Mouse (Mus musculus): Measurements from ENCODE around the gene Dbn1. TPM values are rescaled to one million over a fixed set of nuclear protein-coding genes. Genes with fewer than 3 reads are reported as not detected.

The Dbn1 gene
- polyA plus RNA-seq, 1 experiment from 2014 or later: 419 TPM

GRCm38 (mm10) chr13:55505810-55506209 is 17.9 kb upstream of the Dbn1 start:
- WGBS: 97% methylated on average over 9 of the region's 9 CpGs
- H3K4me3 ChIP-seq: no peak overlapping the region
- H3K36me3 ChIP-seq (replicated peaks): peaks cover 100% of the 10 kb centered on the region

GRCm38 (mm10) chr13:55504390-55504789 is 16.5 kb upstream of the Dbn1 start:
- DNase-seq (ENCODE audit: low spot score): no peak
- Histone ChIP-seq H3K9me3 (no peaks in the 10 kb centered on the region), H3K36me3 (replicated peaks) (peaks cover 100% of the 10 kb centered on the region), H3K4me3 (no peak overlapping the region), H3K27ac (replicated peaks) (no peak overlapping the region), H3K4me1 (peaks cover 8% of the 10 kb centered on the region; the same call in 1 of the 2 replicates), H3K27me3 (replicated peaks; ENCODE audit: low read depth, poor library complexity, severe bottlenecking) (no peaks in the 10 kb centered on the region)
- 89% methylated on average over 5 of the region's 5 CpGs for WGBS

More at GRCm38 (mm10) chr13:55505810-55506209, 17.9 kb upstream of the Dbn1 start:
- Histone ChIP-seq H3K4me1 (peaks cover 21% of the 10 kb centered on the region), H3K9me3 (no peaks in the 10 kb centered on the region), H3K27ac (replicated peaks) (no peak overlapping the region), H3K27me3 (replicated peaks; ENCODE audit: low read depth, poor library complexity, severe bottlenecking) (no peaks in the 10 kb centered on the region)
- DNase-seq (ENCODE audit: low spot score): no peak

GRCm38 (mm10) chr13:55502405-55502804 is 14.5 kb upstream of the Dbn1 start:
- Histone ChIP-seq H3K4me3 (no peak overlapping the region), H3K4me1 (0 out of 2 replicates have a peak, but pooled peaks cover 6% of the 10 kb centered on the region), H3K27me3 (replicated peaks; ENCODE audit: low read depth, poor library complexity, severe bottlenecking) (no peaks in the 10 kb centered on the region), H3K36me3 (replicated peaks) (peaks cover 98% of the 10 kb centered on the region), H3K9me3 (no peaks in the 10 kb centered on the region), H3K27ac (replicated peaks) (no peak overlapping the region)
- 92% methylated on average over 8 of the region's 8 CpGs for WGBS
- no peak for DNase-seq (ENCODE audit: low spot score)

GRCm38 (mm10) chr13:55500575-55500974 is 12.7 kb upstream of the Dbn1 start:
- peaks cover 88% of the 10 kb centered on the region for H3K36me3 ChIP-seq (replicated peaks)
- DNase-seq (ENCODE audit: low spot score): no peak
- no peak overlapping the region for H3K4me3 ChIP-seq
- peaks cover 18% of the 10 kb centered on the region for H3K4me1 ChIP-seq
- 80% methylated on average over 10 of the region's 10 CpGs for WGBS
- no peak overlapping the region for H3K27ac ChIP-seq (replicated peaks)
- H3K27me3 ChIP-seq (replicated peaks; ENCODE audit: low read depth, poor library complexity, severe bottlenecking): no peaks in the 10 kb centered on the region
- H3K9me3 ChIP-seq: no peaks in the 10 kb centered on the region

GRCm38 (mm10) chr13:55498906-55499305 is 11.0 kb upstream of the Dbn1 start:
- H3K4me1 ChIP-seq: peaks cover 34% of the 10 kb centered on the region
- H3K9me3 ChIP-seq: no peaks in the 10 kb centered on the region
- H3K27ac ChIP-seq (replicated peaks): no peak overlapping the region
- WGBS: 58% methylated on average over 11 of the region's 11 CpGs
- no peak overlapping the region for H3K4me3 ChIP-seq
- DNase-seq (ENCODE audit: low spot score): no peak
- peaks cover 2% of the 10 kb centered on the region; the same call in 1 of the 2 replicates for H3K27me3 ChIP-seq (replicated peaks; ENCODE audit: low read depth, poor library complexity, severe bottlenecking)
- peaks cover 71% of the 10 kb centered on the region for H3K36me3 ChIP-seq (replicated peaks)

- Histone ChIP-seq H3K27ac (replicated peaks) (no peak overlapping the region), H3K36me3 (replicated peaks) (peaks cover 49% of the 10 kb centered on the region), H3K4me1 (peaks cover 35% of the 10 kb centered on the region), H3K4me3 (no peak overlapping the region), H3K27me3 (replicated peaks; ENCODE audit: low read depth, poor library complexity, severe bottlenecking) (peaks cover 7% of the 10 kb centered on the region; the same call in 1 of the 2 replicates), H3K9me3 (no peaks in the 10 kb centered on the region)
- 89% methylated on average over 6 of the region's 6 CpGs for WGBS
- no peak for DNase-seq (ENCODE audit: low spot score)
Measured at GRCm38 (mm10) chr13:55496661-55497060, 8.8 kb upstream of the Dbn1 start.

- Histone ChIP-seq H3K4me1 (peaks cover 35% of the 10 kb centered on the region), H3K27me3 (replicated peaks; ENCODE audit: low read depth, poor library complexity, severe bottlenecking) (peaks cover 7% of the 10 kb centered on the region; the same call in 1 of the 2 replicates), H3K27ac (replicated peaks) (no peak overlapping the region), H3K36me3 (replicated peaks) (peaks cover 39% of the 10 kb centered on the region), H3K9me3 (no peaks in the 10 kb centered on the region), H3K4me3 (no peak overlapping the region)
- 43% methylated on average over 4 of the region's 4 CpGs for WGBS
- peak; percentile 38 for DNase-seq (ENCODE audit: low spot score)
Measured at GRCm38 (mm10) chr13:55495702-55496101, 7.8 kb upstream of the Dbn1 start.

GRCm38 (mm10) chr13:55494883-55495621 is 7.1 kb upstream of the Dbn1 start:
- Histone ChIP-seq H3K36me3 (replicated peaks) (peaks cover 33% of the 10 kb centered on the region), H3K27ac (replicated peaks) (no peak overlapping the region), H3K4me3 (no peak overlapping the region), H3K27me3 (replicated peaks; ENCODE audit: low read depth, poor library complexity, severe bottlenecking) (peaks cover 7% of the 10 kb centered on the region; the same call in 1 of the 2 replicates), H3K4me1 (peaks cover 35% of the 10 kb centered on the region), H3K9me3 (no peaks in the 10 kb centered on the region)
- DNase-seq (ENCODE audit: low spot score): no peak
- WGBS: 27% methylated on average over 18 of the region's 18 CpGs

- H3K27ac ChIP-seq (replicated peaks): no peak overlapping the region
- H3K27me3 ChIP-seq (replicated peaks; ENCODE audit: low read depth, poor library complexity, severe bottlenecking): peaks cover 7% of the 10 kb centered on the region; the same call in 1 of the 2 replicates
- H3K4me1 ChIP-seq: peaks cover 35% of the 10 kb centered on the region
- WGBS: 33% methylated on average over 2 of the region's 2 CpGs
- no peaks in the 10 kb centered on the region for H3K9me3 ChIP-seq
- no peak for DNase-seq (ENCODE audit: low spot score)
- peaks cover 26% of the 10 kb centered on the region for H3K36me3 ChIP-seq (replicated peaks)
- no peak overlapping the region for H3K4me3 ChIP-seq
Measured at GRCm38 (mm10) chr13:55494257-55494656, 6.3 kb upstream of the Dbn1 start.

- Histone ChIP-seq H3K36me3 (replicated peaks) (peaks cover 36% of the 10 kb centered on the region), H3K9me3 (no peaks in the 10 kb centered on the region), H3K4me3 (peak overlapping the region; percentile 99), H3K27me3 (replicated peaks; ENCODE audit: low read depth, poor library complexity, severe bottlenecking) (no peaks in the 10 kb centered on the region), H3K27ac (replicated peaks) (peak overlapping the region; percentile 100), H3K4me1 (peaks cover 55% of the 10 kb centered on the region)
- WGBS: under 1% methylated on average over 29 of the region's 29 CpGs
- DNase-seq (ENCODE audit: low spot score): peak; percentile 79
Measured at GRCm38 (mm10) chr13:55486916-55487577, 864 bp downstream of the Dbn1 start.

- peak overlapping the region; percentile 99 for H3K4me3 ChIP-seq
- no peaks in the 10 kb centered on the region for H3K27me3 ChIP-seq (replicated peaks; ENCODE audit: low read depth, poor library complexity, severe bottlenecking)
- WGBS: 38% methylated on average over 14 of the region's 14 CpGs
- peak; percentile 39 for DNase-seq (ENCODE audit: low spot score)
- peaks cover 45% of the 10 kb centered on the region for H3K36me3 ChIP-seq (replicated peaks)
- H3K9me3 ChIP-seq: no peaks in the 10 kb centered on the region
- peak overlapping the region; percentile 100 for H3K27ac ChIP-seq (replicated peaks)
- peaks cover 55% of the 10 kb centered on the region for H3K4me1 ChIP-seq
Measured at GRCm38 (mm10) chr13:55486029-55486794, 1.7 kb downstream of the Dbn1 start.

- H3K4me1 ChIP-seq: peaks cover 55% of the 10 kb centered on the region
- H3K4me3 ChIP-seq: peak overlapping the region; percentile 99
- H3K9me3 ChIP-seq: no peaks in the 10 kb centered on the region
- H3K27ac ChIP-seq (replicated peaks): peak overlapping the region; percentile 100
- H3K27me3 ChIP-seq (replicated peaks; ENCODE audit: low read depth, poor library complexity, severe bottlenecking): no peaks in the 10 kb centered on the region
- WGBS: 22% methylated on average over 7 of the region's 7 CpGs
- H3K36me3 ChIP-seq (replicated peaks): peaks cover 61% of the 10 kb centered on the region
- DNase-seq (ENCODE audit: low spot score): peak; percentile 39
Measured at GRCm38 (mm10) chr13:55484520-55485088, 3.3 kb downstream of the Dbn1 start.
